Mouse (Mus musculus) gastrocnemius, adult 18-20 months (tissue): ENCODE results near the gene Stk19. TPM values are rescaled to one million over a fixed set of nuclear protein-coding genes. Genes with fewer than 3 reads are reported as not detected.
"Not testable (repeated sequence)": the region's sequence is repeated elsewhere in the genome, so short reads cannot be mapped to it uniquely, and the experiment has no call there.

Experiments
- DNase-seq: peaks from one replicate; pipeline ENCODE4 v3.0.0; 2021; ENCODE audit warnings: low spot score
- total RNA-seq, 2 experiments: library from RNA; stranded (reverse); gene quantifications; 2 replicates each; pipeline ENCODE4 v1.2.3; 2021

Gene Stk19
- total RNA-seq, 2 experiments from 2014 or later = 6.6 to 7.6 TPM

DNA sequence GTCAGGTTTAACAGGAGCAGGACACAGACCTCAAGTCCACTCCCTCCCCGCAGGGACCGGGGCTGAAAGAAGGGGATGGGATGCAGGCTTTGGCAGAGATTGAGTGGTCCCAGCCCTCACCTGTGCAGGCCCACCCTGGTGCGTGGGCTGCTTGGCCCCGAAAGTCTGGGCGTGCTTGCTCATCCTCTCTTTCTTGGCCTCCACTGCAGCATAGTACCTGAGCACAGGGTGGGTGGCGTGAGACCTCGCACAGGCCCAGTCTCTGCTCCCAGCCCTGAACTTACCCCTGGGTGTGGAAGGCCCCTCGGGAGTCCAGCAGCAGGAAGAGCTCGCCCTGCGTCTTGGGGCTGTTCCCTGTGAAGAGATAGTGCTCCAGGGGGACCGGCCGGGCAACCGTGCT, 8.1 kb upstream of the Stk19 start:
- DNase-seq = no peak

DNA sequence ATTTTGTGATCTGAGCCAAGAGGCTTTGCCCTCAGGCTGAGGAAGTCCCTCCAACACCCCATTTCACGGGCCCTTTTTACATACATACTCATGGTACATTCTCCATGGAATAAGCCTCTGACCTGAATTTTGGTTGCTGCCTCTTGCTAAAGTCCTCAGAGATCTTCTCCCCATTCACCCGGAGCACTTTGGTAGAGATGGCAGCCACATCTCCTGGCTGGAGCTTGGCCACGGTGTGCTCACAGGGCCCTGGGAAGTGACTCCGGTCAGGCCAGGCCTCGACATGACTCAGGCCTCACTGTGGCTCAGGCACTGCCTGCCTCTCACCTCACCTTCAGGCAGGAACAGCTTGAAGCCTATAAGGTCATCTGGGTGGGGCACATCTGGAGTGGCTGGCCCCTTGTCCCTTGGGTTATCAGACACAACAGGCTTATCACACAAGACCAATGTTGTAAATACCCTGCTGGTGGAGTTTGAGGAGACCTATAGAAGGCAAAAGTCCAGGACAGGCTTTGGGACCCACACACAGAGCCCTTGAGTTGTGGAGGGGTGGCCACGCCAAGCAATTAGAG, 4.1 kb upstream of the Stk19 start:
- no peak for DNase-seq

DNA sequence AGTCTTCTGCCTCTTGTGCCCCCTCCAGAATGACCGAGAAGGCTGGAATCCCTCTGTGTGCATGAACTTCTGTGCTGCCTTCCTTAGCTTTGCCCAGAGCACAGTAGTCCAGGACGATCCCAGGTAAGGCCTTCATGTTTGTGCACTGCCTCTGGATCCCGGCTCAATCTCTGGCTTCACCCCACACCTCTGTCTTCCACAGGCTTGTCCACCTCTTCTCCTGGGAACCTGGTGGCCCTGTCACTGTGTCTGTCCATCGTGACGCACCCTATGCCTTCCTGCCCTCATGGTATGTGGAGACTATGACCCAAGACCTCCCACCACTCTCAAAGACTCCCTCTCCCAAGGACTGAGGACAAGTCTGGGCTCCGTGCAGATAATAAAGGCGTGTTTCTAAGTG, 2.0 kb upstream of the Stk19 start:
- no peak for DNase-seq

DNA sequence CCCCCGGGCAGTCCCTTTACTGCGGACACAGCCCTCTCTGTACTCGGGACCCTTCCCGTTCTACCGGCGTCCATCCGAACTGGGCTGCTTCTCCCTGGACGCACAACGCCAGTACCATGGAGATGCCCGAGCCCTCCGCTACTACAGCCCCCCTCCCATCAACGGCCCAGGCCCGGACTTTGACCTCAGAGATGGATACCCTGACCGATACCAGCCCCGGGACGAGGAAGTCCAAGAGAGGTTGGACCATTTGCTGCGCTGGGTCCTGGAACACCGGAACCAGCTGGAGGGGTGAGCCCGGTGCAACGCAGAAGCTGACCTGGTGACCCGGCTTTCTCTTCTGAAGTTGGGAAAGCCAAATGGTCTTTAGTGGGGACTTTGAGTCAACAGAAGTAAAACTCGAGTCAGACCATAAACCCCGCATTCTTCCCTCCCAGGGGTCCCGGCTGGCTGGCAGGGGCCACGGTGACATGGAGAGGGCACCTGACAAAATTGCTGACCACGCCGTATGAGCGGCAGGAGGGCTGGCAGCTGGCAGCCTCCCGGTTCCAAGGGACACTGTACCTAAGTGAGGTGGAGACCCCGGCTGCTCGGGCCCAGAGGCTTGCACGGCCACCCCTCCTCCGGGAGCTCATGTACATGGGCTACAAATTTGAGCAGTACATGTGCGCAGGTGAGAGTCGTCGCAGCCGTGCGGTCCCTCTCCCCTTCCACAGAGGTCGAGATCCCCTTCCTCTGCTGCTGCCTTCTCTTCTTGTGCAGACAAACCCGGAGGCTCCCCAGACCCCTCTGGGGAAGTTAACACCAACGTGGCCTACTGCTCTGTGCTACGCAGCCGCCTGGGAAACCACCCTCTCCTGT, 949 bp upstream of the Stk19 start:
- DNase-seq = no peak

DNA sequence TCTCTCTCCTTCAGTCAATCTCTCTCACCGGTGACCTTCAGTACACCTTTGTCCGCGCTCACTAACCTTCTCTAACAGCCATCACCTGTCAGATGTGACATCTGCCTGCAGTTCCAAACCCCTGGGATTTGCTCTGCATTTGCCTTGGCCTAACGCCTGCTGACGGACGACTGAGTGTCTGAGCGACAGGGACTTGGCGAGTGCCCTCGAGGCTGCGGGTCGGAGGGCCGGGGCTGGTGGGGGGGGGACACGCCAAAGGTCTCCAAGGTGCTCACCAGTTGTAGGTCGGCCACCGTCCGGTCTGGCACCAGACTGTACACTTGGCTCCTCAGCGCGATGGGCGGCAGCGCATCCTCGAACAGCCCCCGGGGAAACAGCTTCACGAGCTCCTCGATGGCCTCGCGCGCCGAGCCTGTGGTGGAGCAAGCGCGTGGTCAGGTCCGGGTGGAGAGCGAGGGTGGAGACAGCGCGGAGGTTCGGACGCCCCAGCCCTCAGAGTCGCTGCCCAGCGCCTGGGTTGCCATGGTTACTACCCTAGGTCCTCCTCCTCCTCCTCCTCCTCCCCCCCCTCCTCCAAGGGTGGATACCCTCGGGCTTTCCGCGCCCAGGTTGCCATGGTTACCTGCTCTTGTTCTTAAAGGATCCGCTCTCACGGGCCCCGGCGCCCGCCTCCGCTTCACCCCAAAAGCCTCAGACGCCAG, 440 bp downstream of the Stk19 start:
- DNase-seq = no peak

DNA sequence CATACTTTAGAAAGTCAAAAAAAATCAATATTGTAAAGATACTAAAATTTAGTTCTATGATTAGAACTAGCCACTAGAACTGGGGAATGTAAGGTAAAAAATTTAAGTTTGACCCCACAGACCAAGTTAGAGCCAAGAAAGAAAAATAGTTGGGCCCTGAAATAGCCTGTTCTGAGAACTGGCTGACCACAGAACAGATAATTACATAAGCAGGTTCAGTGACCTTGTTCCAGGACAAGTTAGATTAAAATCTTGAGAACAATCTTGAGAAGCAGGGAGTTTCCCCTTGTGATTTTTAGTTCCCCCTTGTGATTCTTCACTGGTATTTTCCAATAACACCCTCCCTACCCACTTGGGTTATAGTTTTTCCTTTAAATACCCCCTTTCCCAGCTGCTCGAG, 6.0 kb downstream of the Stk19 start:
- not testable (repeated sequence) for DNase-seq

DNA sequence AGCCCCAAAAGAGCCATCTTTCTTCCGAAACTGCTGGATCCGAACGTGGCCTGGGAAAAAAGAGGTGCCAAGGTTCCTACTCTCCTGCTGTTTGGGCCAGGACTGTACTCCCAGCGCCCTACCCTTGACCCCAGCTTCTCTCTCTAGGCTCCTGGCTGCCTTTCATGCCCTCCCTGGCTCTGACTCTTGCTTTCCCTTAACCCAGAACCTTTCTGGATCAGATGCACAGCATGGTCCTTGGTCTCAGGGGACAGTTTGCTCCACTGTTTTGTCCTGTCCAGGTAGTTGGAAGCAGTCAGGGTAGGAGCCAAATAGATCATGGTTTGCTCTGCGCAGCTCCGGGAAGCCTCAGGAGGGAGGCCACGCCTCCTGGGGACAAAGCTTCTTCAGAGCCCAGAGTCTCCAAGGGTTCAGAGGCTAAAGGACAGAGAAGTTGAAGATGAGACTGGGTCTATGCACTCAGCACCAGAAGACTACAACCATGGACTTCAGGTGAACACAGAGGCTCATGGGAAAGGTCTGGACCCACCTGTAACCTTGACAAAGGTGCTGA, 21.9 kb downstream of the Stk19 start:
- no peak for DNase-seq

DNA sequence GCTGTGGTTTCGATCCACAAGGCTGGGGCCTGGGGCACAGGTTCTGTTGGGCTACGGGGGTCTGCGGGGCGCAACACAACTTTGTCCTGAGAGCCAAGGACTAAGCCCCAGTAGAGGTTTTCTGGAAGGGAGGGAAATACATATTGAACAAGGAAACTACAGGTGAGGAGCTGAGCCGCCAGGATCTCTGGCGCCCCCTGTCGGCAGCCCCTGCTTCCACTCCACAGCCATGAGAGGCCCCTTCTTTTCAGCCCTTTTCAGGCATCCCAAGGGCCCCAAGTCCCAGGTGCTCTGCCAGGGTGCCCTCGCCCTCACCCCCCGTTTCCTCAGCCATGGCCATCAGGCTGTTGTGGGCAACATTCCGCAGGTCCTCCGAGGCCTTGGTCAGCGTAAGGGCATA, 23.0 kb downstream of the Stk19 start:
- peak; percentile 13 for DNase-seq

DNA sequence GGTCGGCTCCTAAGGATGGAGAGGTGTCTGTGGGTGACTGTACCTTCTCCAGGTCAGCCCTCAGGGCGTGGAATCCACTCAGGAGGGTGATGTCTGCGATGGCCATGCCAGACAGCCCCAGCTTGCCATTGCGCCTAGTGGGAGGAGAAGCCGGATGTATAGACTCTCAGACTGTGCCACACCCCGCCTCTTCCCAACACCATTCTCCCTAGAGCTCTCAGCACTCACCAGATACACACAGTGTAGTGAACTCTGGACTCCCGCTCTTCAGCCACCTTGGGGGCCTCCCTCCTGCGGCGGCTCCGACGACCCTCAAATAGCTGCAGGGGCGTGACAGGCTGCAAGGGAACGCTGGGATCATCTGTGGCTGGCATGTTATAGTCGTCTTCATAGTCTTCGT, 25.5 kb downstream of the Stk19 start:
- DNase-seq = no peak

DNA sequence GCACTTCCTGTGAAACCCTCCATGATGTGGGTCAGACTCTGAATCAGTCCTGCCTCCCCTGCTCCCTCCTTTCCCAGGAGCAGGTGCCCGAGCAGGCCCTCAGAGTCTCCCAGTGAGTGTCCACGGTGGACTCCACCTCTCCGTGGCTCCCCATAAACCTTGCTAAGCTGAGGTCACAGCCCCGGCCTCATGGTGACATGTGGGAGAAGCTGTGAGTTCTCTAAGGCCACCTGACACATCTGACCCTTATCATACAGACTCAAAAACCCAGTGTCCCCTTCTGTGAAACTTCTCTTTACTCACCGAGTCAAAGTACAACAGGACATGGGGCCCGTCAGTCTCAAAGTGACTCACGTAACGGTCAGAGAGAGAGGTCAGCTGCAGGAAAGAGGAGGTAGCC, 25.9 kb downstream of the Stk19 start:
- not testable (repeated sequence) for DNase-seq

DNA sequence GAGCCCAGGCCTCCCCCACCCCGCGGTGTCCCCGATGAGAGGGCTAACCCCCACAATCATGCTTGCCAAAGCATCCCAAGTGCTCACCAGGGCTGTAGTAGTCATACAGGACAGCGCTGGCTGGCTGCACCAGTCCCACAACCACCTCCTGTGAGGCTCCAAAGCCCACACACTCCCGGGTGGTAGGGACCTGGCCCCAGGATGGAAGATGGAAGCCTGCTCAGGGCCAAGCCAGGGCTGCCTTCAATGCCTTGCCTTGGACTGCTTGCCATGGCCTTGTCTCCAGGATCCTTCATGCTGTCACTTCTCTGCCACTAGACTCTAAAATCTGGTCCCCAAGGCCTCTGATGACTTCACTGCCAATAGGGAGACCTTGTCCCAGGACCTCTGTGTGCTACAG, 26.3 kb downstream of the Stk19 start:
- not testable (repeated sequence) for DNase-seq

DNA sequence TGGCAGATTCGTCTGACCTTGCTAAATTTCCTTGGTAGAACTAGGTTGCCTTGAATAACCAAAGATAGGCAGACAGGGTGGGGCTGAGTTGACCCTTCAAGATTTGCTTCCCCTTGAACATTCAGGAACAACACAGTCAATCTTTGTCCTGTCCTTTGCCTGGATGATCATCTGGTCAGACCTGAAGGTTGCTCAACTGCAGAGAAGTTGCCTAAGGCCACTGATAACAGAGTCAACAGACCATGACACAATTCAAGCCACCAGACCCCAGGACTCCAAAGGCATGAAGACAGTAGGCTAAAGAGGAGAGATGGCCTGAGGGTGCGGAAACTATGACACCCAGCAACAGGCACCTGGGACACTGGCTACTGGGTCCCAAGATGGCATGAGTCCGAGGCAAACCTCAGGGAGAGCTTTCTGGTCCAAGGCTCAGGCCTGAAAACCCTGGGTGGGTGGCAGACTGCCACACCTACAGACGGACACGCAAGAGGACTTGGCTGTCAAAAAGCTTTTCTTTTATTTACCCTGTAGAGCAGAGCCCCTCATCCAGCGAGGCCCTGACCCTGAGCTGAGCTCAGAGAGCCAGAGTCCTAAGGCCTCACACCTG, 28.0 kb downstream of the Stk19 start:
- DNase-seq = no peak

DNA sequence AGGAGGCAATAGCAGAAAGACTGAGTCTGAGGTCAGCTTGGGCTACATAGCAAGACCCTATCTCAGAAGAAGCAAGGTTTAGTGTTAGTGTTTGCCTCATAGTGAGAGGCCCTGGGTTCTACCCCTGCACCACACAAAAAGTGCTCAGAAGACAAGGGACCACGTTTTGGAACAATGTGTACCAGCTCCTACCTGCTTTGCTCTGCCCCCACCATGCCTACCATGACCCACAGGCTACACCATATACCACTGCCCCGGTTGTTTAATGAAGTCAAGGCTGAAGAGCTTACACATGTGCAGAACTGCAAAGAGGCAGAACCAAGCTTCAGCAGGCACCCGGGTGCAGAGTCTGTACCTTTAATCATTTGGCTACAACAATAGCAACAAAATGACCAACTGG, 29.6 kb downstream of the Stk19 start:
- DNase-seq = no peak

DNA sequence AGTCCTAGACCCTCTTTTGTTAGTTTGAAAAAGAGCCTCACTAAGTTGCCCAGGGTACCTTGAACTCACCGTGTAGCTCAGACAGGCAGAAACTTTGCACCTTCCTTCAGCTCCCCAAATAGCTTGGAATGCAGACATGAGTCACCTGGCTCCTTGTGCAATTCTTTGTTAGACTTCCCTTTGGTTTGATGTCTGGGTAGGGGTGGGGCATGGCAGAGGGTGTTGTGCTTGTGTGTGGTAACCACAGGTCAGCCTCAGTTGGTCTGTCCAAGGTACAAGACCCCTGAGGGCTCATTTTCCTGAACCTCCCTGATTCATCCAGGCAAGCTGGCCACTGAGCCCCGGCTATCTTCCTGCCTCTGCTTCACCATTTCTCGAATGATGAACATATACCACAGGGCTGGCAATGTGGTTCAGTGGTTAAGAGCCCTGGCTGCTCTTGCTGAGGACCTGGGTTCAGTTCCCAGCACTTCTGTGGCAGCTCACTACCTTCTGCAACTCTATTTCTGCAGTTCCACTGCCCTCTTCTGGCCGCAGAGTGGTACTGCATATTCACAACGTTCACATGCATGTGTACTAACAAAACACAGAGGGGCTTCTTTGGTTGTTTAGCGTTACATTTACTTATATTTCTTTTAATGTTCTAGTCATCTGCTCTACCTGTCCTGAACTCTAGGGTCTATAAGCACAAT, 31.7 kb downstream of the Stk19 start:
- no peak for DNase-seq

DNA sequence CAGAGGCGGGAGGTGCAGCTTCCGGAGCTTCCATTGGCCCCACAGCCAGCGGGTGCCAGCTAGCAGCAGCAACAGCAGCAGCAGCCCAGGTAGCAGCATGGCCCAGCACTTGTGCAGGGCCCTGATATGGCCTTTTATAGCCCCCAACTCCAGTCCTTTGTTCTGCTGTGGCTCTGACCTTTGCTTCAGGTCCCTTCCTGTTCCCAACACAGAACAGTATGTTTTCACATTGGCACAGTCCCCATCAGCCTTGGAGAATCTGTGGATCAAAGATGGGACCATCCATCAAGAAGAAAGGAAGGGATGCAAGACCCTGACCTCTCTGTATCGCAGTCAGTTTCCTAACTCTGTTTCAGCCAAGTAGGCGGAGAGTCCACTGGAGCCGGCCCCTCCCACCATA, 32.4 kb downstream of the Stk19 start, which contains the start of gene Cyp21a1:
Gene Cyp21a1, minus strand, starts transcription at position 261 of the 400 bp plus-strand sequence.
- DNase-seq = not testable (repeated sequence)

DNA sequence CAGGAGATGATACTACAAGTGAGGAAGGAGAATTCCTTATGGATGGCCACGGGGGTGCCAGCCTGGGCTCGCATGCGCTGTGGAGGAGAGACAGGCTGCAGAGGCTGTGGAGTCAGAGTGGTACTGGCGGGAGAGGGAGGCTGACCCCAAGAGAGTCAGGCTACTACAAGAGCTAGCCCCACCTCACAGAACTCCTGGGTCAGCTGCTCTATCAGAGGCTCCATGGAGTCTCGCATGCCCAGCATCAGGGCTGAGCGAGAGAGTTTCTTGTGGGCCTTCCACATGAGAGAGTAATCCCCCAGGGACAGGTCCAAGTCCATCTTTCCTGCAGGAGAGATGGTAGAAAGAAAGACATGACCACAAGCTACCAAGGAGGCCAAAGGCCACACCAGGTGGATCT, 33.4 kb downstream of the Stk19 start:
- not testable (repeated sequence) for DNase-seq

DNA sequence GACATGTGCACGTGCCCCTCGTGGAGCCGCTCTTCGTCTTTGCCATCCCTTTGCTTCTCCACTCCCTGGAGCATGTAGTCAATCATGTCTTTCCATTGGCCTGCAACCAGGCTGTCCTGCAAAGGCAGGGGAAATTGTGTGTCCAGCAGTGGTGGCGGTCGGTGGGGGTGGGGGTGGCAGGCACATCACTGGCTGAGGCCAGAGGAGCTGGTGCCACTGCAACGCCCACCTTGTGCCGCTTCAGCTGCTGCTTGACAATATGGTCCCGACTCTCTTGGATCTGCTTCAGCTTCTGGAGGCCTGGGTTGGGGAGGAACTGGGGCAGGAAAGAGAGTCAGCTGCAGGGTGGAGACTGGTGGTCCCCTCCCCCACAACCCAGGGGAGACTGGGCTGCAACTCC, 34.0 kb downstream of the Stk19 start:
- not testable (repeated sequence) for DNase-seq

DNA sequence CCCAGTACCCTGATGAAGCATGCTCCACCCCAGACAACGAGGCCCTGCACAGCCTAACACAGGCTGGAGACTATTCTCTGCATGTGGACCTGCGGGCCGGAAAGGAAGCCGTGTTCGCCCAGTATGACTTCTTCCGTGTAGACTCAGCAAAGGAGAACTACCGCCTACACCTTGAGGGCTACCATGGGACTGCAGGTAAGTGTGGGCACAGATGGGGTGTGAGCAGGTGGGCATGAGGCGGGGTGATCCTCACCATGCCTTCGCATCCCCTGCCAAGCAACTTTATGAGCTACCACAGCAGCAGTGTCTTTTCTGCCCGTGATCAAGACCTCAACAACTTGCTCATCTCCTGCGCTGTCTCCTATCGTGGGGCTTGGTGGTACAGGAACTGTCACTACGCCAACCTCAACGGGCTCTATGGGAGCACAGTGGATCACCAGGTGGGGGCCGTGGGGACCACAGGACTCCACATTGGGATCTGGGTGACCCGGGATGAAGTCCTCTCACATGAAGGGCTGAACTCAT, 35.9 kb downstream of the Stk19 start:
- not testable (repeated sequence) for DNase-seq

DNA sequence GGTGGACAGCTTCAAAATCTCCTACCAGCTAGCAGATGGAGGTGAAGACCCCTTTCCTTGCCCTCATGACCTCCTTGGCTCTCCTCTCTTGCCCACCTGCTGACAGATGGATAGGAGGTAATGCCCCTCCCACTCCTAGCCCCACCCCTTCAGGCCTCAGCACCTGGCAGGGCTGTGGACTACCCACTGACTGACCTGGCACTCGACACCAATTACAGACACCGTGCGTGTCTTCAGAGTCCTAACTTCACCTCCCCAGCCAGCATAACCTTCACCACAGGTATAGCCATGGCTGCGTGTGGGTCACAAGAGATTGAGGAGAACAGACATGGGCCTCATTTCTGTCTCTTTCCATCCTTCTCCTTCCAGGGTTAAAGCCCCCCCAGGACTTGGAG, 37.2 kb downstream of the Stk19 start:
- DNase-seq = no peak

DNA sequence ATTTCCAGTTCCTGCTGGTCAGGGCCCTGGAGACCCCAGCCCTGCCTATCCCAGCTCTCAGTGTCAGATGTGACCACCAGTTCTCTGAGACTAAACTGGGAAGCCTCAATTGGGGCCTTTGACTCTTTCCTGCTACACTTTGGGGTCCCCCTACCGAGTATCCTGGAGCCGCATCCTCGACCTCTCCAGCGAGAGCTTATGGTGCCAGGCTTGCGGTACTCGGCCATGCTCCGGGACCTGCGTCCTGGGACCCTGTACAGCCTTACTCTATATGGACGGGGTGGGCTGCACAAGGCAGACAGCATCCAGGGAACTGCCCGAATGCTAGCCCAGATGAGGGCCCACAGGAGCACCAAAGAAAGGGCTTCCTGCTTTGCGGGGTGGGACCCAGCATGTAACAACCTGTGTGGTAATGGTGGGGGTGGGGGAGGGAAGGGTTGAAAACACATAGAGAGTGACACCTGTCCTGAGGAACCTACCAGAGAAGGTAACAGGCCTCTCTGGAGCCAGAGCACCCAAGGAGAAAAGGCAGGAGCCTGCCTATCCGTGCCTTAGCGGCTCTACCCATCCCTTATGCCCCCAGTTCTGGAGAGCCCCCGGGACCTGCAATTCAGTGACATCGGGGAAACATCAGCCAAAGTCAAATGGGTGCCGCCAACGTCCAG, 37.7 kb downstream of the Stk19 start:
- DNase-seq = no peak
